Mouse (Mus musculus) ES-E14 (cell line): ENCODE data around the gene Foxo6. TPM values are rescaled to one million over a fixed set of nuclear protein-coding genes. Genes with fewer than 3 reads are reported as not detected.

Source experiments
- DNase-seq: peaks from one replicate; pipeline ENCODE4 v3.0.0-alpha.2; 2013; ENCODE audit warnings: low read depth, low spot score
- H3K27ac ChIP-seq: 2 replicates; pipeline ENCODE4 v1.5.1; 2012; ENCODE audit warnings: low read depth, mild to moderate bottlenecking, low read length, moderate library complexity, mixed read lengths; ENCODE audit not compliant: poor library complexity, insufficient read depth, severe bottlenecking
- H3K36me3 ChIP-seq: 2 replicates; pipeline ENCODE4 v1.6.1; 2012; ENCODE audit warnings: mild to moderate bottlenecking, low read length, moderate library complexity, mixed read lengths; ENCODE audit not compliant: control insufficient read depth, poor library complexity, insufficient read depth, severe bottlenecking
- H3K4me1 ChIP-seq, 2 experiments: fragments of 150-350 bp in 1 of 2; sonication (generic) in 1 of 2; 2 replicates each; pipeline ENCODE4 v1.6.1; 2012; ENCODE audit warnings: low read length in 2 of 2, mild to moderate bottlenecking in 1 of 2, mixed read lengths in 1 of 2; ENCODE audit not compliant: control insufficient read depth in 2 of 2, insufficient read depth in 2 of 2, poor library complexity in 1 of 2
- H3K4me3 ChIP-seq, 2 experiments: fragments of 150-350 bp in 1 of 2; sonication (generic) in 1 of 2; 2 replicates each; pipeline ENCODE4 v1.5.1; 2012; ENCODE audit warnings: low read length in 2 of 2, low read depth in 1 of 2, mild to moderate bottlenecking in 1 of 2, mixed read lengths in 1 of 2; ENCODE audit not compliant: insufficient read depth in 1 of 2, poor library complexity in 1 of 2, severe bottlenecking in 1 of 2
- H3K9ac ChIP-seq: 2 replicates; pipeline ENCODE4 v1.6.1; 2012; ENCODE audit warnings: low read depth, mild to moderate bottlenecking, low read length, mixed read lengths; ENCODE audit not compliant: poor library complexity, insufficient read depth, severe bottlenecking
- H3K9me3 ChIP-seq: fragments of 150-350 bp; sonication (generic); 2 replicates; pipeline ENCODE4 v1.6.1; 2012; ENCODE audit warnings: low read depth, mild to moderate bottlenecking, low read length; ENCODE audit not compliant: control insufficient read depth, insufficient read depth
- CHD2 ChIP-seq: IDR thresholded peaks from 2 replicates; pipeline ENCODE4 v1.6.1; 2014; ENCODE audit warnings: mild to moderate bottlenecking, low read depth, low read length, inconsistent platforms
- HCFC1 ChIP-seq: IDR thresholded peaks from 2 replicates; pipeline ENCODE4 v1.6.1; 2012; ENCODE audit warnings: low read length, inconsistent platforms, borderline replicate concordance; ENCODE audit not compliant: insufficient read depth
- MAFK ChIP-seq: IDR thresholded peaks from 2 replicates; pipeline ENCODE4 v1.6.1; 2014; ENCODE audit warnings: mild to moderate bottlenecking, low read depth, low read length, inconsistent platforms; ENCODE audit not compliant: insufficient read depth
- ZC3H11A ChIP-seq: IDR thresholded peaks from 2 replicates; pipeline ENCODE4 v1.6.1; 2012; ENCODE audit warnings: low read depth, mild to moderate bottlenecking, inconsistent platforms, low read length, borderline replicate concordance
- ZNF384 ChIP-seq: IDR thresholded peaks from 2 replicates; pipeline ENCODE4 v1.6.1; 2012; ENCODE audit warnings: low read depth, low read length, inconsistent platforms
- in situ Hi-C, 2 experiments: fragments of 600-800 bp; cut with MboI; formaldehyde crosslinking; loops; one replicate each; pipeline ENCODE4 v1.15.1; 2025; ENCODE audit warnings: low sequenced_read_pairs in 2 of 2, inconsistent platforms in 1 of 2; ENCODE audit not compliant: unreplicated experiment in 2 of 2
- total RNA-seq: library from RNA; depleted of rRNA; stranded (reverse); fragments of 300-350 nt; gene quantifications from 2 replicates; pipeline ENCODE4 v1.2.3, GENCODE M21; 2012

The Foxo6 gene
- total RNA-seq, 1 experiment, result 0.98 TPM

DNA sequence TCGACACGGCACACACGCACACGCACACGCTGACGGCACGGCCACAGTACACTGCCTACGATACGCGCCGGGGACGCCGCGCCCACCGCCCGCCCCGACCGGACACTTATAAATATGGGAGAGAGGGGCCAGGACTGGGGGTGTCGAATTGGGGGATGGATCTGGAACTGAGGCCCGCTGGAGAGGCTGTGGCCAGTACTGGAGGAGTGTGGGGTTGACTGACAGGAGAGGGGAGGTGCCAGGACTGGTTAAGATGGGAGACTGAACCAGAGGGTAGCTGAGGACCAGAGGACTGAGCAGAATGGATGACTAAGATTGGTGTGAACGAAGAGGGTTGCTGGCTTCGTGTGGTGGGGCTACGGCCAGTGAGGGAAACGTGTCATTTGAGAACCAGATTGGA lies 20.0 kb downstream of the Foxo6 start:
- TF ChIP-seq HCFC1 (no peak), CHD2 (no peak), MAFK (no peak)
- Histone ChIP-seq H3K36me3 (no peaks in the 10 kb centered on the region), H3K4me1 (peaks cover 6 to 20% of the 10 kb centered on the region in 2 experiments; a peak in 3 of 4 replicates), H3K4me3 (no peak overlapping the region), H3K9ac (no peak overlapping the region), H3K27ac (no peak overlapping the region), H3K9me3 (no peaks in the 10 kb centered on the region)
- in situ Hi-C loops, result no loop called here
- DNase-seq, result no peak

DNA sequence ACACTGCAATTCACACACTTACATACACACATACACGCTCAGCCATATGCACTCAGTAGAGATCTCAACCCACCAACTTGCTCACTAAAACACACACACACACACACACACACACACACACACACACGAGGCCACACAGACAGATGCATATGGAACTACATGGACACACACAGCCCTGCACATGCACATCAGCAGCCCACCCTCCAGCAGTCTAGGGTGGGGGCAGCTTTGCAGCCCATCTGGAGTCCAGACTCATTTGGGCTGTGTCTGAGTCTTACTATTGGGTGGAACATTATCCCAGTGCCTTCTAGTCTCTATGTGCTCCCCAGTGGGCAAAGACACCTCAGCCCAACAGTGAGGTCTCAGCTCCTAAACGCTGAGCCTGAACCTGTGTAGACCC lies 23.0 kb downstream of the Foxo6 start:
- no peaks in the 10 kb centered on the region for H3K36me3 ChIP-seq
- H3K4me3 ChIP-seq, result no peak overlapping the region
- H3K27ac ChIP-seq, result no peak overlapping the region
- no peak for TF ChIP-seq HCFC1
- TF ChIP-seq CHD2, result no peak
- no peak for TF ChIP-seq ZNF384
- TF ChIP-seq MAFK, result no peak
- no peak for TF ChIP-seq ZC3H11A
- H3K9ac ChIP-seq, result no peak overlapping the region
- in situ Hi-C loops, result no loop called here
- no peak for DNase-seq
- H3K4me1 ChIP-seq, result peaks cover 0 to 6% of the 10 kb centered on the region in 2 experiments; a peak in 1 of 4 replicates
- H3K9me3 ChIP-seq, result no peaks in the 10 kb centered on the region

DNA sequence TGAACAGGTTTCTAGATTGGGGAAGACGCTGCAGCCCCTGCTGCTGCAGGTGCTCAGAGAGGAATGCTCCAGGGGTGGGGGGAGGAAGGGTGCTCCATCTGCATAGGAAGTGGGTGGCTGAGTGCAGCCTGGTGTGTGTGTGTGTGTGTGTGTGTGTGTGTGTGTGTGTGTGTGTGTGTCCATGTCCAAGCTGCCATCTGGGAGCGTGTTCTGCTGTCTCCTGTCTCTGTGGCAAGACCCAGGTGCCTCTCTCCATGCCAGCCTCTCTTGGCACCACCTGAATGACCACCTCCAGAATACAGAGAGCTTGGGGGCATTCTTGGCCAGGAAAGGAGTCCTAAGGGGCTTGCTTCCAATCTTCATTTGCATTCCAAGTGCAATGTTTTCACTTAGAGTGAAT lies 24.4 kb downstream of the Foxo6 start:
- H3K4me1 ChIP-seq, result peaks cover 0 to 6% of the 10 kb centered on the region in 2 experiments; a peak in 1 of 4 replicates
- TF ChIP-seq ZNF384 (no peak), ZC3H11A (no peak), CHD2 (no peak), HCFC1 (no peak), MAFK (no peak)
- in situ Hi-C loops, result no loop called here
- H3K4me3 ChIP-seq, result no peak overlapping the region
- H3K9ac ChIP-seq, result no peak overlapping the region
- no peak overlapping the region for H3K27ac ChIP-seq
- no peaks in the 10 kb centered on the region for H3K9me3 ChIP-seq
- no peaks in the 10 kb centered on the region for H3K36me3 ChIP-seq
- DNase-seq, result no peak

DNA sequence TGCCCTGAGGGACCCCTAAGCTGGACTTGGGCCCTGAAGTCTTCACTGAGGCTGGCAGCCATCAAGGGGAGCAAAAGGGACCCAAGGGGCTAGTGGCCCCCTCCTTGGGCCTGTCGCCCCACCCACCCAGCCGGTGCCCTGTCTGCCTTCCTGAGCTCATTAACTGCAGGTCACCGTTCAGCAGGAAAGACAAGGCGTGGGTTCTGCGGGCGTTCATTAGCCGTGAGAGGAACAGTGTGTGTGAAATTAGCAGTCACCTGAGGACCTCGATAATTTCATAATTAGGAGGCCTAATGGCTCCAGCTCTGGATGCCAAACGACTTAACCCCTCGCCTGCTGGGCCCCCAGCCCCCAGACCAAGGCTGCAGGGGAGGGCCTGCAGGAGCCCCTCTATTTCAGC lies 24.9 kb downstream of the Foxo6 start:
- in situ Hi-C loops, result no loop called here
- Histone ChIP-seq H3K9me3 (no peaks in the 10 kb centered on the region), H3K27ac (no peak overlapping the region), H3K4me3 (no peak overlapping the region), H3K4me1 (peaks cover 0 to 3% of the 10 kb centered on the region in 2 experiments; a peak in 1 of 4 replicates), H3K36me3 (no peaks in the 10 kb centered on the region), H3K9ac (no peak overlapping the region)
- TF ChIP-seq MAFK (no peak), CHD2 (no peak), ZNF384 (no peak), HCFC1 (no peak), ZC3H11A (no peak)
- DNase-seq, result no peak
